Comparison of ENCODE assay signal across 8 mouse cellular contexts in the genomic region with DNA sequence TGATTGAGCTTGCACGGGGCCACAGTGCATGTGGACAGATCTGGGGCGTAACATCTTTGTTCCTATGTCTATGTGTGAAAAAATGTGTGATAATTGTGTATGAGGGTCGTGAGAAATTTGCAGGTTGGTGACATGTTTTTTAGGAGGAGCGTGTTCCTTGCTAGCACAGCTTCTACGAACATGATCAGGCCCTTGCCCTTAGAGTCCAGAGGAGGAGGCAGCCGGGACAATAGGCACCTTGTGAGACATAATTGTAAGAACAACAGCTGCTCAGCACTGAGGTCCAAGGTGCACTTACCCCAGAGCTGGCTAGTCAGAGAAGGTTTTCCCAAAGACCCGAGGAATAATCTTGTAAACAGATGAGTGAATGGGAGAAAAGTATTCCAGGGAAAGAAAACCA. TPM values are rescaled to one million over a fixed set of nuclear protein-coding genes. Genes with fewer than 3 reads are reported as not detected.
DNase-seq lines count a peak whose midpoint lies in the region; ATAC-seq and TF ChIP-seq lines count a peak whose summit lies in the region.

No protein-coding gene starts in this region.

- ATAC-seq in lung, postnatal 0 days, result no peak
- no peak for ATAC-seq in hindbrain, embryonic 14.5 days (ENCODE audit: low FRiP score)
- no peak for ATAC-seq in limb, embryonic 12.5 days (ENCODE audit: insufficient number of reproducible peaks, insufficient read depth, low FRiP score, low TSS enrichment, low read depth)
- no peak for ATAC-seq in stomach, embryonic 15.5 days (ENCODE audit: insufficient read depth, low FRiP score, low read depth)
- no peak for ATAC-seq in frontal cortex, adult (ENCODE audit: low TSS enrichment)

- H3K36me3 ChIP-seq in lung, postnatal 0 days (ENCODE audit: insufficient read depth, low read length), result no peaks in the 10 kb centered on the region
- H3K36me3 ChIP-seq in hindbrain, embryonic 14.5 days (replicated peaks; ENCODE audit: control insufficient read depth, insufficient read depth), result no peaks in the 10 kb centered on the region
- no peaks in the 10 kb centered on the region for H3K36me3 ChIP-seq in limb, embryonic 12.5 days
- H3K36me3 ChIP-seq in stomach, embryonic 15.5 days, result no peaks in the 10 kb centered on the region

- no peak overlapping the region for H3K27ac ChIP-seq in lung, postnatal 0 days (ENCODE audit: low read length)
- peak overlapping the region; percentile 90; the same call in 1 of the 2 replicates for H3K27ac ChIP-seq in hindbrain, embryonic 14.5 days
- H3K27ac ChIP-seq in limb, embryonic 12.5 days, result no peak overlapping the region
- no peak overlapping the region for H3K27ac ChIP-seq in stomach, embryonic 15.5 days

- 36% methylated on average over 7 of the region's 7 CpGs for WGBS in lung, postnatal 0 days
- 47% methylated on average over 7 of the region's 7 CpGs for WGBS in hindbrain, embryonic 14.5 days
- WGBS in limb, embryonic 12.5 days, result 44% methylated on average over 7 of the region's 7 CpGs
- WGBS in stomach, embryonic 15.5 days, result 40% methylated on average over 7 of the region's 7 CpGs

- TF ChIP-seq EP300 in lung, postnatal 0 days (IDR thresholded peaks at IDR 0.05), result no peak

- no peak for DNase-seq in lung, postnatal 0 days (ENCODE audit: low spot score)
- no peak for DNase-seq in lung, postnatal 14 days
- no peak for DNase-seq in hindbrain, embryonic 14.5 days (ENCODE audit: low spot score)
- DNase-seq in thymus, postnatal 14 days, result no peak
- DNase-seq in left cerebral cortex, adult 11 months (ENCODE audit: low spot score), result no peak

- H3K4me2 ChIP-seq in lung, postnatal 0 days (replicated peaks; ENCODE audit: low read depth, low read length), result peak overlapping the region; percentile 70
- H3K4me2 ChIP-seq in hindbrain, embryonic 14.5 days (replicated peaks), result peak overlapping the region; percentile 71
- H3K4me2 ChIP-seq in limb, embryonic 12.5 days, result peak overlapping the region; percentile 81
- H3K4me2 ChIP-seq in stomach, embryonic 15.5 days, result peak overlapping the region; percentile 79

- no peak overlapping the region for H3K9ac ChIP-seq in lung, postnatal 0 days (replicated peaks; ENCODE audit: low read depth)
- no peak overlapping the region for H3K9ac ChIP-seq in hindbrain, embryonic 14.5 days
- H3K9ac ChIP-seq in limb, embryonic 12.5 days (replicated peaks), result no peak overlapping the region
- no peak overlapping the region for H3K9ac ChIP-seq in stomach, embryonic 15.5 days

- no peak for TF ChIP-seq CTCF in lung, postnatal 0 days (IDR thresholded peaks at IDR 0.05)

- no peaks in the 10 kb centered on the region for H3K9me3 ChIP-seq in lung, postnatal 0 days (ENCODE audit: low read length)
- H3K9me3 ChIP-seq in hindbrain, embryonic 14.5 days (ENCODE audit: control insufficient read depth, low read length), result no peaks in the 10 kb centered on the region
- no peaks in the 10 kb centered on the region for H3K9me3 ChIP-seq in limb, embryonic 12.5 days
- no peaks in the 10 kb centered on the region for H3K9me3 ChIP-seq in stomach, embryonic 15.5 days

- H3K27me3 ChIP-seq in lung, postnatal 0 days (replicated peaks; ENCODE audit: insufficient read depth, low read length), result no peaks in the 10 kb centered on the region
- H3K27me3 ChIP-seq in hindbrain, embryonic 14.5 days (ENCODE audit: control insufficient read depth, insufficient read depth, low read length), result no peaks in the 10 kb centered on the region
- no peaks in the 10 kb centered on the region; the same call in 1 of the 2 replicates for H3K27me3 ChIP-seq in limb, embryonic 12.5 days
- H3K27me3 ChIP-seq in stomach, embryonic 15.5 days (replicated peaks), result no peaks in the 10 kb centered on the region

- H3K4me3 ChIP-seq in lung, postnatal 0 days (ENCODE audit: low read depth, low read length), result peak overlapping the region; percentile 90
- peak overlapping the region; percentile 89 for H3K4me3 ChIP-seq in hindbrain, embryonic 14.5 days (replicated peaks; ENCODE audit: low read length)
- H3K4me3 ChIP-seq in limb, embryonic 12.5 days (replicated peaks), result peak overlapping the region; percentile 88
- H3K4me3 ChIP-seq in stomach, embryonic 15.5 days (replicated peaks), result peak overlapping the region; percentile 86

- H3K4me1 ChIP-seq in lung, postnatal 0 days (ENCODE audit: insufficient read depth, low read depth, low read length), result peaks cover 9% of the 10 kb centered on the region; the same call in 1 of the 2 replicates
- H3K4me1 ChIP-seq in hindbrain, embryonic 14.5 days (replicated peaks; ENCODE audit: control insufficient read depth, insufficient read depth, low read length), result peaks cover 10% of the 10 kb centered on the region; the same call in 1 of the 2 replicates
- H3K4me1 ChIP-seq in limb, embryonic 12.5 days (replicated peaks), result peaks cover 17% of the 10 kb centered on the region
- H3K4me1 ChIP-seq in stomach, embryonic 15.5 days, result 0 out of 2 replicates have a peak, but pooled peaks cover 6% of the 10 kb centered on the region

RNA-seq across cellular contexts. Expression of a gene that starts 0.6 kb away (rescaled TPM):
- polyA plus RNA-seq in lung, postnatal 0 days (2015; fragmentation: Nextera tagmentation; extraction: Ambion mirVana), result 77.7 and 83.6 TPM in 2 replicates
- polyA plus RNA-seq in hindbrain, embryonic 14.5 days (2014; fragmentation: Nextera tagmentation; extraction: Ambion mirVana), result 23.9 and 28.8 TPM in 2 replicates
- 23.4 and 26.4 TPM in 2 replicates for polyA plus RNA-seq in limb, embryonic 12.5 days (2016; fragmentation: Nextera tagmentation; extraction: Ambion mirVana)
- polyA plus RNA-seq in stomach, embryonic 15.5 days (2015; fragmentation: Nextera tagmentation; extraction: Ambion mirVana), result 28.5 and 29.9 TPM in 2 replicates
